Mouse (Mus musculus) right cerebral cortex, postnatal 14 days (tissue): ENCODE results near the gene Gpr143.
"Not testable (repeated sequence)": the region's sequence is repeated elsewhere in the genome, so short reads cannot be mapped to it uniquely, and the experiment has no call there.

Experiments used
- DNase-seq: peaks from one replicate; pipeline ENCODE4 v3.0.0; 2022

Gpr143 gene

GRCm38 (mm10) chrX:152781720-152782403 is at the start of gene Gpr143:
TSS of gene Gpr143 (plus strand) at chrX:152781921.
- DNase-seq: peak; percentile 10

DNA sequence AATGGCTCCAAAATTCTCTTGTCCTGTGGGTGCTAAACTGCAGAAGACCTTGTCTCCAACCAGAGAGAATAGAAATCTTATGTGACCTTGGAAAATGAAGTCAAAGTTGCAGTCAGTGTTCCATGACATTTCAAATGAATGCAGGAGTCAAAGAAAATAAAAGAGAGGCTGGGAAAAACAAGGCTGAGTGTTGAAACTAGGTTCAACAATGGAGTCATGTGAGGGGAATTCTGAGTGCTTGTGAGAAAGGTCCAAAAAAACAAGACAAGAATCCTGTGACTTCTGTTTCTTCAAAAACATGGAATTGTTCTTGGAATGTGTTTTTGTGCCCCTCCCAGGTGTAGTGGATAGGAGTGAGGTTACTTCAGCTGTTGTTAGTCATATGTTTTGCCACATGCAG is 46.4 kb upstream of the Gpr143 start:
- no peak for DNase-seq

DNA sequence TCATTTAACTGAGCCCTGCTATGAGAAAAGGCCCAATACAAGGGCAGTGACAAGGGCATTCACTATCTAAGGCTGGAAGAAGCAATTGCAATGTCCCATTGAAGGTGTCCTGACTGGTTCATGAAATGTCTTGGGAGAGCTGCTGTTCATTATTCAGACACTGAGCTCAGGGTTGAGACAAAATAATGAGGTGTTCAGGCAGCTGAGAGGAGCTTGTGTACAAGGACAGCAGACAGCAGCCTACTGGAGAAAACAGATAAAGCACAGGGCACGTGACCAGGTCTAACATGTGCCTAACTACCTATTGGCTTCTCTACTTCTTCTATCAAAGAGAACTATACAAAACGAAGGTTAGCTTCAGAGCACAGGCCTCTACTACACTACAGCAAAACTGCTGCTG is 43.5 kb upstream of the Gpr143 start:
- no peak for DNase-seq

GRCm38 (mm10) chrX:152738759-152739368 is 42.9 kb upstream of the Gpr143 start:
- DNase-seq: no peak

GRCm38 (mm10) chrX:152743642-152744041 is 38.1 kb upstream of the Gpr143 start:
- DNase-seq: no peak

DNA sequence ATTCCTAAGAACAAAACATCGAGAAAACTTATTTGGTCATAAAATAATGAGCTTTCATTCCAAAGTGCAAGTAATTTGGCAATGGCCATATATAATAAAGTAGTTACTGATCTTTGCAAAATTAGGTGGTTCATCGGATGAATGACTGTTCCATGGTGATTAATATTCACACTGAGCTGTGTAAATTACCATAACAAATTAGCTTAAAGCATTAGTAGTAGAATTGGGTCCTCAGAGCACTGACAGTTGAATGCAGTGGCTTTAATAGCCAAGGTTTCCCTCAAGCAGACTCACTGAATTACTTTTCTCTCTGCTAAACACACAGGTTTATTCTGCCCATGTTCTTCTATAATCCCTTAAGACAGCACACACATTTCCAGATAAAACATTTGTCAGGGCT is 35.8 kb upstream of the Gpr143 start:
- DNase-seq: no peak

GRCm38 (mm10) chrX:152755819-152756218 is 25.9 kb upstream of the Gpr143 start:
- no peak for DNase-seq

- no peak for DNase-seq
These were observed 25.4 kb upstream of the Gpr143 start for GRCm38 (mm10) chrX:152756293-152756692.

GRCm38 (mm10) chrX:152762437-152762836 is 19.3 kb upstream of the Gpr143 start:
- no peak for DNase-seq

DNA sequence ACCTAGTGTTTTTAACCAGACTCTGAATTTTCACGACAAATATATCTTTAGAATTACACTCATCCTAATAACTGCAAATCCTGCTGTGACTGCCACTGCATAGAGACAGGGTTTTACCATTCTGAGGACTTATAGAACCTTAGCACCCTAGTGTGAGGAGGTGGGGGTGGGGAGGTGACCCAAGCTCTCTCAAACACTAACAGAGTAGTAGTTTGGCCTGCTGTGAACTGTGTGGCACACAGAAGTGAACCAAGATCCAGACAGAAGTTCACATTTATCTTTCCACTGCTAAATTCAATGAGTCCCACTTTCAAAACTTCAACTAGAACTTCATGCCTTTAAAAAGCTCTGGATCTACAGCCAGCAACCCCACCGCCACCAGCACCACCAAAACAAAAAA is 18.9 kb upstream of the Gpr143 start:
- DNase-seq: no peak

- no peak for DNase-seq
These were observed 17.6 kb upstream of the Gpr143 start for GRCm38 (mm10) chrX:152764171-152764570.

DNA sequence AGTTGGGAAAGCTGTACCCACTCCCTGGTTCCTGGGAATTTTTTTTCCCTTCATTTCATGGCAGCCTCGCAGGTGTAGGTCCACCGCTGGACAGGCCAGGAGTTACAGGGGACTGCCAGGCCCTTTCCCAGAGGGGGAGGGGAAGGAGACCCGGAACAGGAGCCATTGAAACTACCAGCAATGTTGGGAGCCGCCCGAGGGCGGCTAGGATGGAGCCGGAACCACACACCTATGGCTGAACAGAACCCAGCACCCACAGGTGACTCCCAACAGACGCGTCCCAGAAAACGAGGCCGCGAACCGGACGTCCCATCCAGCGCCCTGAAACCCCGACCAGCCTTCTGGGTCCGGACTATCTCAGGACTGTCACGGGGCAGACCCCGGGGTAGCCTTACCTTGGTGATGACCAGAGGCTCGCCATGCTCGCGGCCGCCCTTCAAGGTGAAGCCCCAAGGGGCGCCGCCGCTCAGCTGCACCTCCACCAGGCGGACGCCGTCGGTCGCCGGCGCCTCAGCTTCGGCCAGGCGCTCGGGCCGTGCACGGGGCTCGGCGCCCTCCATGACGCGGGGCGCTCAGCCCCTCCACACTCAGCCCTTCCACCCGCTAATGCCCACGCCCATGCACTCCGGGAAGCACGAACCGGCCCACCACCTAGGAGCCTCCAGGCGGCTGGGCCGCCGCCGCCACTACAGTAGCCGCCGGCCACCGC is 12.7 kb upstream of the Gpr143 start, which contains the start of gene Shroom2:
Gene Shroom2 (minus strand): TSS at position 575 of the 709 bp plus-strand sequence.
- DNase-seq: peak; percentile 4

DNA sequence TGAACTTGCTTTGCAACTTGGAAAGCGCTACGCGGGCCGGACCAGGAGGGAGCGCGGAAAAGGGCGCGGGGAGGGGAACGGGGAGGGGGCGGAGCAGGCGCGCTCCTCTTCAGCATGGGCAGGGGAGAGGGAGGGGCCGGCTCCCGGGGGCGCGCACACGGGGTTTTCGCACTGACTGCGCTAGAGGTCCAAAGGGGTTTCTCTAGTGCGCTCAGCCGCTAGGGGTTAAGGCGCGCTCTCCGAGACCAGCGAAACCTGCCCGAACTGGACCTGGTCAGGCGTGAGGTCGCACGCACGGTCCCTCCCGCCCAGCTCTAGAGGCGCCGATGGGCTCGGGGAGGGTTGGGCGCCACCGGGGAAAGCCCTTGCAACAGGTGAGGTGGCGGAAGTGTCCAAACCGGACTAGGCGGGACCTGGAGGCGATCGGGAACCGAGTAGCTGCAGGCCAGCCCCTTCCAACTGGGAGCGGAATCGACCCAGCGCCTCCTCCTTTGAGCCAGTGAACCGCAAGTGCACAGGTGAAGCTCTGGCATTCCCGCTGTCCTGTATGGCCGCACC is 12.0 kb upstream of the Gpr143 start:
- DNase-seq: peak; percentile 21

DNA sequence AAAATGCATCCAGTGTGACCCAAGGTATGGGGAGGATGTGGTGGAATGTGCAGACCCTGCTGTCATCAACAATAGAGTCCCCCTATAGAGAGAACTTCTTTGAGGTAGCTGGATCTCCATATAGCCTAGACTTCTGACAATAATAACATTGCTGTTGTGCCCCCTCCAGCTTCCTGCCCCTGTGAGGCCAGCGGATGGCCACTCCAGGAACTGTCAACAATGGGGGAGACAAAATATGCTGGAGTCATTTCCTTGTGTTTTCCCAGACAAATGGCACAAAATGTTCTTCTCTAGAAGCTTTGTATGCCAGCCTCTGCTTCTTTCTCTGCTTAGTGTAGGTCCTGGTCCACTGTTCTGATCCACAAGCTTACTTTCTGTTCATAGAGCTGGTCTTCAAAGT is 6.4 kb downstream of the Gpr143 start:
- no peak for DNase-seq

DNA sequence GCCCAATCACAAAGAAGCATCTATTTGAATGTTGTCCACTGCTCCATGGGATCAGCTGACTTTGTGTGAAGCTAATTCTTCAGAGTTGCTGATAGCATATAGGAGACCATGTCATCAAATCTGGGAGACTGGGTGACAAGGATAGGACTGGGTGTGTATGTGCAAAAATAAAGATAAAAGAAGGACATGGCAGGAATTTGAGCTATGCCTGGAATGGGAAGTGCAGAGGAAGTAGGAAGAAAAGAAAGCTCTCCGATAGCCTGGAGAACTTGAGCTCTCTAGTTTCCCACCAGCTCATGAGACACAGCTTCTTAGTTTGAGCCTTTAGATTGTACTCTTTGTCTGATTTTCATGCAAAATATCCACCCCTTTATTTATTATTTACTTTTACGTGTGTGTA is 6.9 kb downstream of the Gpr143 start:
- no peak for DNase-seq

GRCm38 (mm10) chrX:152805317-152805716 is 23.6 kb downstream of the Gpr143 start:
- DNase-seq: no peak

GRCm38 (mm10) chrX:152813339-152813738 is 31.6 kb downstream of the Gpr143 start:
- no peak for DNase-seq

- DNase-seq: no peak
These were observed 37.3 kb downstream of the Gpr143 start for GRCm38 (mm10) chrX:152818996-152819395.

DNA sequence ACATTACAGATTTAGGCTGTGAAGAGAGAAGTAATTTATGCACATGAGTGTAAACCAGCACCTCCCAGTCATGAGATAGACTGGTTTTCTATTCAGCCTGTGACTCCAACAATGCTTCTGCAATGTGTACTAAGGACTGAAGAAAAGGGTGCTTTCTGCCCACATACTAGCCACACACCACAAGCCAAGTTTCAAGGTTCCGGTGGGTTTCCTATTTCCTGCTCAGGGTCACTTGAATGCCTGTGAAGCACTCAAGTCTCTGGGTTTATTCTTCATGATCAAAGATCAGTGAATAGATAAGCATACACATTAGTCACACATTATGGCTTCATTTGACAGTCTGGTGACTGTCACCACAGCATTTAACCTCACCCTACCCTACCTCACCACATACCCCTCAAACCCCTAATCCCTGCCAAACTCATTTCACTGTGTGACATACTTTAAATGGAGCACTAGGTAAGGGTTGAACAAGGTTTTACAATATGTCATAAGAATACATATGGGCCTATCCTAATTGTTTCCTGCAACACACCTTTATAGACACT is 49.4 kb downstream of the Gpr143 start:
- not testable (repeated sequence) for DNase-seq

DNA sequence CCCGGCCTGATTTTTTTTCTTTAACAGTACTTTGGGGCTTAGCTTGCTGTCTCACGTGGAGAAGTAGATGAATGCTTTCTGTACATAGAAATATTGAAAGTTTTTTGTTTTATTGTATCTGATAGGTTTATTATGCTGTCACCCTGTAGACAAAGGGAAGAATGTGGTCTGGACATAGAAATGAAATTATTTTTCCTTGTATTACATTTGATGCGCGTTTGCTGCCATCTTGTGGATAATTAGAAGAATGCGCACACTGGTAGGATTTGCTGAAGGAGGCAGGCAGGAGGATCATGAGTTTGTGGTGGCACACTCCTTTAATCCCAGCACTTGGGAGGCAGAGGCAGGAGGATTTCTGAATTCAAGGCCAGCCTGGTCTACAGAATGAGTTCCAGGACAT is 53.2 kb downstream of the Gpr143 start:
- DNase-seq: peak; percentile 6

DNA sequence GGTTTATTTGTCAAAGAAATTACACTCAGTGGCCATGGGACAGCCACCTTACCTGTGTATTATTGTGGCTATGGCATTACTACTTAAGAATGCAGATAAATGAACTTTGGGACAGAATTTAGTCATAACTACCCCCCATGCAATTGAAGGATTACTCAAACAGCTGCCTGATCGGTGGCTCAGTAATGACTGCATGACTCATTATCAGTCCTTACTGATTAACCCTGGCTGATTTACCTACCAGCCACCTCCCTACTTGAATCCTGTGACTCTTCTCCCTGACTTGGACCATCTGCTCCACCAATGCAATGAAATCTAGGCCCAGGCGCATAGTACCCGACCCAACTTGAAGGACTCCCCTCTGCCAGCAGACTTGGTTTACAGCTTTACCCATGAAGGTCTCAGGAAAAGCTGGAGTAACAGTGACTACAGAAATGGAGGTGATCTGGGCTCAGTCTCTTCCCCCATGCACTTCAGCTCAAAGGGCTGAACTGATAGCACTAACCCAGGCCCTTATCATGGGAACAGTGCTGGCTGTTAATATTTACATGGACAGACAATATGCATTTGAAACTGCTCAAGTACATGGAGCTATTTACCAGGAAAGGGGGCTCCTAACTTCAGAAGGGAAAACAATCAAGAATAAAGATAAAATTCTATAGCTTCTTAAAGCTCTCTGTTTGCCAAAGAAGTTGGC is 73.5 kb downstream of the Gpr143 start:
- no peak for DNase-seq
